Mouse (Mus musculus) forebrain, embryonic 14.5 days (tissue): Measurements from ENCODE around the gene Per2. TPM values are rescaled to one million over a fixed set of nuclear protein-coding genes. Genes with fewer than 3 reads are reported as not detected.

Experiments used
- ATAC-seq: fragments of 200-750 bp; cut with Nextera tagmentation; 2 replicates; pipeline ENCODE4 v1.8.0; 2017; ENCODE audit warnings: mild to moderate bottlenecking, moderate library complexity
- DNase-seq: peaks from one replicate; pipeline ENCODE4 v3.0.0-alpha.2; 2015; ENCODE audit warnings: low spot score
- H3K27ac ChIP-seq: fragments of 300-500 bp; sonication (generic); 2 replicates; pipeline ENCODE4 v1.5.1; 2014; ENCODE audit warnings: low read depth, mild to moderate bottlenecking, control low read depth, low read length, moderate library complexity
- H3K27me3 ChIP-seq: fragments of 300-500 bp; sonication (generic); replicated peaks from 2 replicates; pipeline ENCODE4 v1.6.1; 2014; ENCODE audit warnings: low read length, control low read depth, mixed read lengths; ENCODE audit not compliant: control insufficient read depth, insufficient read depth
- H3K36me3 ChIP-seq: fragments of 300-500 bp; sonication (generic); 2 replicates; pipeline ENCODE4 v1.6.1; 2014; ENCODE audit warnings: low read length, control low read depth; ENCODE audit not compliant: control insufficient read depth, insufficient read depth
- H3K4me1 ChIP-seq: fragments of 300-500 bp; sonication (generic); 2 replicates; pipeline ENCODE4 v1.6.1; 2014; ENCODE audit warnings: antibody characterized with exemption, low read length, control low read depth; ENCODE audit not compliant: control insufficient read depth, insufficient read depth
- H3K4me2 ChIP-seq: fragments of 300-500 bp; sonication (generic); 2 replicates; pipeline ENCODE4 v1.6.1; 2014; ENCODE audit warnings: mild to moderate bottlenecking, control low read depth, low read length
- H3K4me3 ChIP-seq: fragments of 300-500 bp; sonication (generic); 2 replicates; pipeline ENCODE4 v1.5.1; 2014; ENCODE audit warnings: low read depth, low read length, control low read depth
- H3K9ac ChIP-seq: fragments of 300-500 bp; sonication (generic); 2 replicates; pipeline ENCODE4 v1.6.1; 2014; ENCODE audit warnings: mild to moderate bottlenecking, low read length, control low read depth, moderate library complexity
- H3K9me3 ChIP-seq: fragments of 300-500 bp; sonication (generic); replicated peaks from 2 replicates; pipeline ENCODE4 v1.6.1; 2016; ENCODE audit warnings: low read length, control low read depth, mixed read lengths; ENCODE audit not compliant: control insufficient read depth
- WGBS: fragments of 180-500 bp; shearing (Covaris S2); extraction: QIAGEN DNeasy Blood & Tissue Kit; methylation state at CpG from one replicate; pipeline ENCODE4 v1.1.7; 2014; 5-methylcytosine and 5-hydroxymethylcytosine counted together
- polyA plus RNA-seq: library from polyadenylated mRNA; unstranded; fragments of >200 nt; fragmentation: Nextera tagmentation; extraction: Ambion mirVana; gene quantifications from 2 replicates; pipeline ENCODE4 v1.2.1, GENCODE M21; 2014

Gene Per2
- polyA plus RNA-seq, 1 experiment from 2014 or later: 2.6 TPM

DNA sequence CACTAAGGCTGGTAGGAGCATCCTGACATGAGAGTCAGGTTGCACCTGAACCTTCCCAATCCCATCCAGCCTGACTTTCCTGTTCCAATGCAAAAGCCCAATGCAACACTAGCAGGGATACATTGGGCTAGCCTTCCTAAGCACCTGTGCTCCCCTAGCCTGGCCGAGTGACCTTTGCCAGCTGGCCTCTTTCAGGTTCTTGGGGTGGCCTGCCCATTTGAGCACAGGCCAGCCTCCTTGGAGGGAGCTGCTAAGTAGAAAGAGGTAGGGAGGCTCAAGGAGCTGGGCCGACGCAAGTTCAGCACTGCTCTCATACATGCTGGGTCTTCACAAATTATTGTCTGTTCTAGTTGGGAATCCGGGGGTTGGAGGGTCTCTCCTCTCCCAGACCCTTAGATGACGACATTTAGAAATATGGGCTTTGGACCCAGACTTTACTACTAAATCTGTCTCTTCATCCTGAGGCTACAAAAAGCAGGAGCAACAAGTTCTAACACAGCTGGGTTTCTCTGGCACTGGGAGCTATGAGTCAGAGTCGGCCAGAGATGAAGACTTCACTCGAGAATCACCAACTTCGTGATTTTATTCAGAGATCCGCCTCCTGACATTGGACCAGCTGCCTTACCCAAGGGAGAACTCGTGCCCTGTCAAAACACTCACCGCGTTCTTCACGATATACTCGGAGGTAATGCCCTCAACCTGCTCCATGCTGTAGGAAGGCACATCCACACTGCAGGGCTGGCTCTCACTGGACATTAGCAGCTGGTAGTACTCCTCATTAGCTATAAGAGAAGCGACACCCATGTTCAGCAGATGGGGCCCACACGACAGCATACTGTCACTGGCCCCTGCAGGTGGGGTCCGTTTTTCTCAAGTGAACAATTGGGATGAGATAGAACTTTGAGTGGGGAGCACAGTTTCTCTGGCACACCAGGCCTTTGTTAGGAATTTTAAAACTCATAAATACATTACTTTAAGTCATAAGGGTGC lies 14.0 kb downstream of the Per2 start:
- Histone ChIP-seq H3K36me3 (peaks cover 44% of the 10 kb centered on the region), H3K4me3 (no peak overlapping the region), H3K9ac (no peak overlapping the region), H3K27me3 (no peaks in the 10 kb centered on the region), H3K9me3 (no peaks in the 10 kb centered on the region), H3K27ac (no peak overlapping the region), H3K4me1 (no peaks in the 10 kb centered on the region), H3K4me2 (no peak overlapping the region)
- DNase-seq (no peak), ATAC-seq (no peak)
- 92% methylated on average over 17 of the region's 17 CpGs for WGBS

DNA sequence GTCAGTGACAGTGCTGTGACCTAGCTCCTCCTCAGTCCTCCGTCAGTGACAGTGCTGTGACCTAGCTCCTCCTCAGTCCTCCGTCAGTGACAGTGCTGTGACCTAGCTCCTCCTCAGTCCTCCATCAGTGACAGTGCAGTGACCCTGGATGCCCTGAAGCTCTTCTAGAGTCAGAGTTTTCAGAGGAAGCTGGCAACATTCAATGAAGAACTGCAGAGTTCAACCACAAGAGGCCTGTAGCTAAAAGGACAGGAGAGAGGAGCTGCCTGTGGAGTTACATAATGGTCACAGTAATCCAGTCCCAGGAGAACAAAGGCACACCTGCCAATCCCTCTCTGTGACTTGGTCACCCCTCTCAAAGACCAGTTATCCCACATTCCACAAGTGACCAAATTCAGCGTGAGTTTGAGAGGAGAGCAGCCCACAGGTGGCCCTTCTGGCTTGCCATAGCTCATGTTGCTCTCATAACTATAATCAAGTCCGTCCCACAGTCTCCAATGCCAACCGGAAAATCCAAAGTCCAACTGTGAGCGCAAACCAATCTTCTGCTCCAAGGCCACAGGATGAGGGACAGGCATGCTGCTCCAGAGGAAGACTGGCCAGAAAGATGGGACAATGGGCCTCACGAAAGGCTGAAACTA lies 16.7 kb downstream of the Per2 start:
- 68% methylated on average over 6 of the region's 7 CpGs for WGBS
- H3K27ac ChIP-seq: no peak overlapping the region

DNA sequence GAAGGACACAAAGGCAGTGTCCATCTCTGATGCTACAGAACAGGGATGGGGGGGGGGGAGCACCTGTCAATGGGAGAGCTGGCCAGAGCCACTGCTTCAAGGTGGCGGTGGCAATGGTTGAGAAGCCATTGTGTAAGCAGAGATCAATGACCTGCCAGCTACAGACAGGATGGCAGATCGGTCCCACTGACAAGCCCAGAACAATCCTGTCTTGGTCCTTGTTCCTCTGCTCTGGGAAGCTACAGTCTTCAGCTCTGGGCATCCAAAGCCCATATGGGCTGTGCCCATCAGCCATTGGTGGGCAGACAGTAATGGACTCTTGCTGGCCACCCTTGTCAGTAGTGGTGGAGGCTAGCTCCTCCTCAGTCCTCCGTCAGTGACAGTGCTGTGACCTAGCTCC lies 17.3 kb downstream of the Per2 start:
- ATAC-seq (no peak), DNase-seq (no peak)
- H3K4me2 ChIP-seq: no peak overlapping the region
- H3K27ac ChIP-seq: no peak overlapping the region
- H3K9ac ChIP-seq: no peak overlapping the region
- no peaks in the 10 kb centered on the region for H3K4me1 ChIP-seq
- H3K36me3 ChIP-seq: peaks cover 30% of the 10 kb centered on the region; the same call in 1 of the 2 replicates
- no peaks in the 10 kb centered on the region for H3K27me3 ChIP-seq
- WGBS: 81% methylated on average over 3 of the region's 3 CpGs
- no peak overlapping the region for H3K4me3 ChIP-seq
- no peaks in the 10 kb centered on the region for H3K9me3 ChIP-seq

More for the DNA sequence above, 16.7 kb downstream of the Per2 start:
- Histone ChIP-seq H3K27me3 (no peaks in the 10 kb centered on the region), H3K4me3 (no peak overlapping the region), H3K4me2 (no peak overlapping the region), H3K9me3 (no peaks in the 10 kb centered on the region), H3K9ac (no peak overlapping the region), H3K36me3 (peaks cover 32% of the 10 kb centered on the region), H3K4me1 (no peaks in the 10 kb centered on the region)
- DNase-seq (no peak), ATAC-seq (no peak)

DNA sequence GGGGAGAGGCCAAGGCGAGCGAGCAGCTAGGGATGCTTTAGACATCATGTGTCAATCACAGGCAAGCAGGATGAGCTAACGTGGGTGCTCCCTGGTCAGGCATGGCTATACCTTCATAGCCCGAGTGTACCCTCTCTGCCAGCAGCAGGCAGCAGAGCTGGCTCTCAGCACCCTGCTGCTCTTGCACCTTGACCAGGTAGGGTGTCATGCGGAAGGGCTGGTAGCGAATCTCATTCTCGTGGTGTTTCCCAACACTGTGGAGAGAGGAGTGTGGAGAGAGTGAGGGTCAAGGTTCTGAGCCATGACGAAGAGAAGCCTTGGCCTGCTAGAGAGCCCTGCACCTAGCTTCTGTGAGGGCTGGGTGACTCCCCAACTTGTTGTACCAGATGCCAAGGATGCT lies 19.3 kb downstream of the Per2 start:
- no peak for ATAC-seq
- peaks cover 7% of the 10 kb centered on the region; the same call in 1 of the 2 replicates for H3K4me1 ChIP-seq
- no peak overlapping the region for H3K27ac ChIP-seq
- no peak overlapping the region for H3K9ac ChIP-seq
- WGBS: 86% methylated on average over 8 of the region's 8 CpGs
- H3K4me2 ChIP-seq: no peak overlapping the region
- H3K27me3 ChIP-seq: no peaks in the 10 kb centered on the region
- H3K4me3 ChIP-seq: no peak overlapping the region
- H3K9me3 ChIP-seq: no peaks in the 10 kb centered on the region
- no peak for DNase-seq
- H3K36me3 ChIP-seq: peaks cover 27% of the 10 kb centered on the region; the same call in 1 of the 2 replicates

DNA sequence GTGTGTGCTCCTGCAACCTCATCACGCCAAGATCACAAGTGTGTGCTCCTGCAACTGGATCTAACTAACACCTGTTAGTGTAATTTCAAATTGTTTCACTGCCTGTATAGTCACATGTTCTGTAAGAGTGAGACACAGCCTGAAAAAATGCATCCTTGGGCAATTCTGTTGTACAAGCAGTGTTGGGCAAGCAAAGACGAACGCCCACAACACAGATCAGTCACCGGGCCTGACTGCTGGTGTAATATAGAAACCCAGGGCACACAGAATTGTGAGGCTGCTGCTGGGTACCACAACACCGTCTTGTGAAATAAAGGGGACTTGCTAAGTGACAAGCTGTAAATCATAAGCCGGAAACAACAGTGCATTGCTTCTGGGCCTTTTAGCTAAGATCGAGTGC lies 21.6 kb downstream of the Per2 start:
- Histone ChIP-seq H3K36me3 (peaks cover 24% of the 10 kb centered on the region; the same call in 1 of the 2 replicates), H3K4me3 (no peak overlapping the region), H3K4me1 (peaks cover 7% of the 10 kb centered on the region; the same call in 1 of the 2 replicates), H3K9ac (no peak overlapping the region), H3K27me3 (no peaks in the 10 kb centered on the region), H3K4me2 (no peak overlapping the region), H3K27ac (no peak overlapping the region), H3K9me3 (no peaks in the 10 kb centered on the region)
- DNase-seq (no peak), ATAC-seq (no peak)
- 94% methylated on average over 7 of the region's 7 CpGs for WGBS

DNA sequence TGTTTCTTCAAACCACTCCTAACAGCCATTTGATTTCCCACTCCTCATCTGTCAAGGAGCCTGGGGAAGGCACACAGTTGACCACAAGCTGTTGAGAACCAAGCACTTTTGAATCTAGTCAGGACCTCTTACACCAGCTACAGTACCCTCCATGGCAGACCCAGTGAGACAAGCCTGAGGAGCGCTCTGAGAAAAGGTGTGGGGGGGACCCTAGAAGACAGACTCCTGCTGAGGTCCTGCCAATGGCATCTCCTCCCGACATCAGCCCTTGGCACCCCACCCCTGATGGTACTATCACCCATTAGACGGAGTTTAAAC lies 22.1 kb downstream of the Per2 start:
- DNase-seq (no peak), ATAC-seq (no peak)
- no peak overlapping the region for H3K9ac ChIP-seq
- no peaks in the 10 kb centered on the region for H3K27me3 ChIP-seq
- WGBS: 87% methylated on average over 3 of the region's 3 CpGs
- peaks cover 25% of the 10 kb centered on the region; the same call in 1 of the 2 replicates for H3K36me3 ChIP-seq
- H3K27ac ChIP-seq: no peak overlapping the region
- peaks cover 7% of the 10 kb centered on the region; the same call in 1 of the 2 replicates for H3K4me1 ChIP-seq
- H3K9me3 ChIP-seq: no peaks in the 10 kb centered on the region
- H3K4me3 ChIP-seq: no peak overlapping the region
- no peak overlapping the region for H3K4me2 ChIP-seq

DNA sequence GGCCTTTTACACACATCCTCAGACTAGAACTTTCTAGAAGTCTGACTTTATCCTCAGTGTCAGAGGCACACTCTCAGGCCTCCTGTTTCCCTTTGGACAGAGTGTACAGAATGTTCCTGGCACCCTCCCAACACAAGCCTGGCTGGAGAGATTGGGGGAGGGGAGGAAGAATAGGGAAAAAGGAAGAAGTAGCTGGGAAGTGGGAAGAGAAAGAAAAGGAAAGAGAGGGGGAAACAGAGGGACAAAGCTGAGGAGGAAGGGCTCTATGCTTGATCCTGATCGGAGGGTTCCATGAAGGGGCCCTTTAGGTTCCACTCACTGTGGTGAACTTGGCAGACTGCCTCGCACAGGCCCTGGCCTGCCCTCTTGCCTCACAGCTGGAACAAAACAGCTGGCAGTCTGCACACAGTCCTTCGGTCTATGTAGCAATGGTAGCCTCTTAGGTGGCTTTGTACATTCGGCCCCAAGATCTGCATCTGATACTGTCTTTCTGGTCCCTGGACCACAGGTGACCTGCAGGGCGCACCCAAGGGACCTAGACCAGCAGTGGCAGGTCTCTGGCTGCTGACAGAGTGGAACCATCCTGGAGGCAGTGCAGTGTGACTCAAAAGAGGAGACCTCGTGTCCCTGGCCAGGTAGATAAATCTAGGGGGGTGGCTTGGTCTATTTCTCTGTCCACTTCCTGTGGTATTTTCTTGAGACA lies 22.6 kb downstream of the Per2 start:
- Histone ChIP-seq H3K27me3 (no peaks in the 10 kb centered on the region), H3K4me1 (peaks cover 7% of the 10 kb centered on the region; the same call in 1 of the 2 replicates), H3K4me3 (no peak overlapping the region), H3K36me3 (peaks cover 23% of the 10 kb centered on the region; the same call in 1 of the 2 replicates), H3K9me3 (no peaks in the 10 kb centered on the region), H3K9ac (no peak overlapping the region), H3K4me2 (no peak overlapping the region), H3K27ac (no peak overlapping the region)
- WGBS: 71% methylated on average over 6 of the region's 6 CpGs
- ATAC-seq: no peak
- peak; percentile 53 for DNase-seq

DNA sequence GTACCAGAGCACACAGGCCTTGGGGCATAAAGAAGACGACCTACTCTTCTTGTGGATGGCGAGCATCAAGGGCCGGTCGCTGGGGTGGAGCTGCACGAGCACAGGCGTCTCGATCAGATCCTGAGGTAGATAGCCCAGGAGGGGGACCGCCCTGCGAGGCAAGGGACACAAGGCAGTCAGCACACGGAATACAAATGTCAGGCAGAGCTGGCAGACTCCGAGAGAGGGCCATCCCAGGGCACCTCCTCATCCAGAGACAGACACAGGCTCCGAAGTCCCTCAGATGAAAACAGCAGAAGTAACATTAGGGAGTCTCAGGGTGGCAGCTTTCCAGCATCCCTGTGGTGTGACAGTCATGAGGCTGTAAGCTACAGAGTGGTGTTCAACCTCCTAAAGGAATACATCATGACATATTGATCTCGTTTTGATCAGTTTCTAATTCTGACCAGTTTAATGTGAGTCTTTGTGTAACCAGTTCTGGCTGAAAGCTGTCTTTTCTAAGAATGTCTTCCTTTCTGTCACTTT lies 23.5 kb downstream of the Per2 start:
- H3K9me3 ChIP-seq: no peaks in the 10 kb centered on the region
- no peak for ATAC-seq
- WGBS: 87% methylated on average over 13 of the region's 13 CpGs
- peaks cover 24% of the 10 kb centered on the region for H3K36me3 ChIP-seq
- H3K9ac ChIP-seq: no peak overlapping the region
- H3K4me2 ChIP-seq: no peak overlapping the region
- no peaks in the 10 kb centered on the region for H3K27me3 ChIP-seq
- H3K27ac ChIP-seq: no peak overlapping the region
- H3K4me3 ChIP-seq: no peak overlapping the region
- DNase-seq: no peak
- H3K4me1 ChIP-seq: peaks cover 7% of the 10 kb centered on the region; the same call in 1 of the 2 replicates
